Mouse (Mus musculus): Measurements from ENCODE around the gene Wdr73. TPM values are rescaled to one million over a fixed set of nuclear protein-coding genes. Genes with fewer than 3 reads are reported as not detected.

Gene Wdr73
- total RNA-seq, 2 experiments from 2014 or later, result 26.8 to 28.3 TPM

DNA sequence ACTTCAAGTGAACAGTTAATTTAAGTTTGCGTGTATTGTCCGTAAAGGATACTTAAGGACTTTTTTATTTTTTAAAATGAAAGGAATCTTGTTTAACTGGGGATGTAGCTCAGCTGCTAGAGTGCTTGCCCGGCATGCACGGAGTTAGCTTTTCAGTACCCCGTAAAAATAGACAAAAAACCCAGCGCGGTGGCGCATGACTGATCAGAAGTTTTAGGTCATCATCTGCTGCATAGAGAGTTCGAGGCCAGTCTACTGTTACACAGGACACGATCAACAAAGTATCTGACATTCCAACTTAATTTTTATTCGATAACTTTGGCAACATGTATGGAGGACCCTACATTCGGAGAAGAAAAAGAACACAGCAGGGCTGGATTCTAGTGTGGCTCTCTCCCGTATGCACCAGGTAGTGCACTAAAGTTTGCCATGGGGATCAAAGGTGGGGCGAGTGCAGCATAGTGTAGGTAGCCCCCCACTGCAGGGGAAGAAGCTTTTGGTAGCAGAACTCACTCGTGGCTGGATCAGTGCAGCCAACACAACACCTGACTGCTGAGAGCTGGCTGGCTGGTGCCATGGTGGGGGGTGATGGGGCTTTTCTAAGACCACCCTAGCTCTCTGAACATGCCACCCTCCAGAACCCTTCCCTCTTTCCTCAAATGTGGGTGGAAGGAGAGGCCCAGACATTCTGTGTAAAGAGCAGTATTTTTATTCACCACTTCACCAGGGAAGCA, 639 bp upstream of the Wdr73 start:
- DNase-seq (ENCODE audit: low spot score in 2 of 2), result no peak
- intact Hi-C loops (cut with DNase I), result loop anchor here (5.0 kb wide), 1 partner anchor 46 kb away; the partner anchor contains the start of gene Sec11a

DNA sequence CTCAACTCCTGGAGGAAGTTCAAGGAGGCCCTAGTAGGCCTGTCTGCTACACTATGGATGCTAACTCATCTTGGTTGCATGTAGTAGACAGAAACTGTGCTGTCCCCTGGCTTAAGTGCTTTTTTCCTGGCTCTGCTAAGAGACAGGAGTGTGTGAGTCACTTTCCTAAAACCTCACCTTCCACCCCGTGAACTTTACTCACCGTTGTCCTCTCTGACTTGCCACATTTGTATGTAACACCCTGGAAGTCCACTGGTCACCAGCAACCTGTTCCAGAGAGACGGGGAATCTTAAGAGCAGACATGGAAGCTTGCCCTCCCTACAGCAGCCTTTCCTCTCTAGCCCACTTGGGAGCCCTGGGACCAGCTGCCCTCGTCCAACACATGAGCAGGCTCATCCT, 3.3 kb downstream of the Wdr73 start:
- intact Hi-C loops (cut with DNase I), result no loop called here
- DNase-seq (ENCODE audit: low spot score in 2 of 2), result no peak

DNA sequence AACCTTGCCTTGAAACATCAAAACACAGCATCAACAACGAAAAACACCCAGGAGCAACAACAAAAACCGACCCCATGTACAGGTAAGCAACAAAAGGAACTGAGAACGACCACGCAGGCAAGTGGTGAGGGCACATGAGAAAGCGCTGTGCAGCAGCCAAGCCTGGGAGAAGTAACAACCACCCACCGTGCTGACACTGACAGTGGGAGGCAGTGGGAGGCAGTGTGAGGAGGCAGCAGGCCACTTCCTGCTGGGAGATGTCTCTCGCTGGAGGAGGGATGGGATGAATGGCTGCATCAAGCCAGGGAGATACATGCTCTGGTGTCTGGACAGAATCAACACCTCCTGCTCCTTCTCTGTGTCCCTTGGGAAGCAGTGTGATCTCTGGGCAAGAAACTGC, 3.9 kb downstream of the Wdr73 start:
- no peak for DNase-seq (ENCODE audit: low spot score in 2 of 2)
- intact Hi-C loops (cut with DNase I), result no loop called here

DNA sequence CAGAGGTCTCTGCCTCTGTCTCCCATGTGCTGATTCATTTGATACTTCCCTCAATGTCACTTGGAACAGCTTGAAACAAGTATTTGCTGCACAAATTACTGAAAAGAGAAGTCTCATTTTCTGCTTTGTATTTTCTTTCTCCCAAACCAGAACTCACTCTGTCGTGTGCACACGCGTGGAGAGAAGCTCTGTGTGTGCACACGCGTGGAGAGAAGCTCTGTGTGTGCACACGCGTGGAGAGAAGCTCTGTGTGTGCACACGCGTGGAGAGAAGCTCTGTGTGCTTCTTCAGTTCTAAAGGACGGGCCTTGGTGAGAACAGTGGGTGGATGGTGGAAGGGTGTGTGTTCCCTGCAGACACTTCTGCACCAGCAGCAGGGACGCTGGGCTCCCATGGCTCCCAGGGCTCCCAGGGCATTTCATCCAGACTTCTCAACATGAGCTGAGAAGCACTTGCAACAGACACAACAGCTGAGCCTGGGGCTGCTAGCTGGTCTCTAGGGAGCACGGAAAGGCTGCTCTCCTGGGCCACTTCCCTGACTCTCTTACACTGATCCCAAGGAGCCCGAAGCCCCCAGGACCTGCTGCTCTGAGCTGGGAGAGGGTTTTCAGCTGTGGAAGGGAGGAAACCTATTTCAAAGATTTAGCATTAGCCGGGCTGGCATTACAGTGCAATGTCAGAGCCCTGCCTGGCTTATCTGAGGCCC, 6.1 kb downstream of the Wdr73 start:
- intact Hi-C loops (cut with DNase I), result no loop called here

DNA sequence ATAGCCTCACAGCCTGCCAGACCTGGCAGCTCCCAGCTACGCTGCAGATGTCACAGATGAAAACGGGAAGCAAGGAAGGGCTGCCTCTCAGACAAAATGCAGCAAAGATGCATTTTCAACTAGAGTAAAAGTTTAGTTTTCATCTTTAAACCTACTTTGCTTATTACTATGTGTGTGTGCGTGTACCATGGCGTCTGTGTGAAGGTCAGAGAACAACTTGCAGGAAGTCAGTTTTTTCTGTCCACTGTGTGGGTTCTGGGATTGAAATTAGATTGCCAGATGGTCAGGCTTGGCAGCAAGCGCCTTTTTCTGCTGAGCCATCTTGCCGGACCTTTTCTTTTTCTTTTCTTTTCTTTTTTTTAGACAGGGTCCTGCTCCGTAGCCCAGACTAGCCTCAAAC, 6.9 kb downstream of the Wdr73 start:
- no peak for DNase-seq (ENCODE audit: low spot score in 2 of 2)
- intact Hi-C loops (cut with DNase I), result no loop called here

More for the DNA sequence above, 6.1 kb downstream of the Wdr73 start:
- no peak for DNase-seq (ENCODE audit: low spot score in 2 of 2)

DNA sequence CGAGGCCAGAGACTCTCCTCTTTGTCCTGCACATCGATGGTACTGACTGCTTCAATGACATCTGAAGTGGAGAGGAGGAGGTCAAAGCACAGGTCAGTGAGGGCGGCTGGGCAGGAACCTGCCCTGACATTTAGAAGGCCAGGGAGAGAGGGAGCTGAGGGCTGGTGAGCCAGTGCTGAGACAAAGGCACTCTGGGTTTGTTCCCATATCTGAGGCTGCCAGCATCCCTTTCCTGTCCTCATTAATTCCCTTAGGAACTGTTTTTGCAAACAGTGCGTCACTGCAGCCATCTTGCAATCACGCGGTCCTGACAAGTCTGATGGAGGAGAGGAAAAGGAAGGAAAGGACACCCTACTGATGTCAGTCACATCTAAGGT, 7.3 kb downstream of the Wdr73 start:
- no peak for DNase-seq (ENCODE audit: low spot score in 2 of 2)
- intact Hi-C loops (cut with DNase I), result no loop called here

DNA sequence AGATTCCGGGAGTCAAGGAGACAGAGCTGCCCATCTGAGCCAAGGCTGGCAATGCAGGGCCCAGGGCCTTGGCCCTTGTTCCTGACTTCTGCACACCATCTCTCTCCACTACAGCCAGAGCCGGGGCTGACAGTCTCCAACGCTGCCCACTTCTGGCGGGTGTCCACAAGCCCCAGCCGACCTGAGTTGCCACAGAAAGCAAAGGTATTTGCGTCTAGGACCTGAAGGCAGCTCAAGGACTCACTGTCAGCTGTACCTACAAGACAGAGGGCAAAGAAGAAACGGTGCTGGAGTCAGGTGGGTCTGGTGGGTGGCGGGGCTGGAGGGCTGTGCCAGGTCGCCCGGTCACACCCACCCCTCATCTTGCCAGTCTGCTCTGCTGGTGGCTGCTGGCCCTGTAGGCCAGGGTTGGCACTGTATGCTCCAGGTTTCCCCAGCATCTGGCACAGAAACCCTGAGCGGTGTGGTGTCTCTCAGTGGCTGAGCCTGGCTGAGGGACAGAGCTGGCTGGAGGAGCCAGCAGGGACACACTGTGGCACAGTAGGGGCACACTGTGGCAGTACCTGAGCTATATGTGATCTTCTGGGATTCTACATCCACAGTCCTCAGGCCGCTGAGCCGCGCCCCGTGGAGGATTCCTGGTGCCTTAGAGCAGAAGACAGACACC, 7.8 kb downstream of the Wdr73 start:
- intact Hi-C loops (cut with DNase I), result no loop called here
- no peak for DNase-seq (ENCODE audit: low spot score in 2 of 2)

DNA sequence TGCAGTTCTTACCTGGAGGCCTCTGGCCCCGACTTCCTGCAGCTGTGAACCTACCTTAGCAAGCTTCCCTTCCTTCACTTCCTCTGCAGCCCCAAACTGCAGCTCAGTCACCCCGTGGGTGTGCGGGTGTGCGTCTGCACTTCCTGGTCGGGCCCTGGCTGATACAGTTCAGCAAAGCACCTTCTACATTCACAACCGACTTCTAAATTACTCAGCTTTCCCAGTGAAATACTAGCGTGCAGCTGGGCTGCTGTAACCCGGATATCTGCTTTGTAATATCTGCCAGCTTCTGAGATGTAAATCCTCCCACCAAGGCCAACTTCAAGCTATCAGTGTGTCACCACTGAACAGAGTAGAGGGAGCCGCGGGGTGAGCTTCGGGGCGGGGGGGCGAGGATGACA, 11.2 kb downstream of the Wdr73 start:
- intact Hi-C loops (cut with DNase I), result loop anchor here (10.0 kb wide), 1 partner anchor 265 kb away; no protein-coding TSS in a partner anchor
- DNase-seq (ENCODE audit: low spot score in 2 of 2), result no peak

DNA sequence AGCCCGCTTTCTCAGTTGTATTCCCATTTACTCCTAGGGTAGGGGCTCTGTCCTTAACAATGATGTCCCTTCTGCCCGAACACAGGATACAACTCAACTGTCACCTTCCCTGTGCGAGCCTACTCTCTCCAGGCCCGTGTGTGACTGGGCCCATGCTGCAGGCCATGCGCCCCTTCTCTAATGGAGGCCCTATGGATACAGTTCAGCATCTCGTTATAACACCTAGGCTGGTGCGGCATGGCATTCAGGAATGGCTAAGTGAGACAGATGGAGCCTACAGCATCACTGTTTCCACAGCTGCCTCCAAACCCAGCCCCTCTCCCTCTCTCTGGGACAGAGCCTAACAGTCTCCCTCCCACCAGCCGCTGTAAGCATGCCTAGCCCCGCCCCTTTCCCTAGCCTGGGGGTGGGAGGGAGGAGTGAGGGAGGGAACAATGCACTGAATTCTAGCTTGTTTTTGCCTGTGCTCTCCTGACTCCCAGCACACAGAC, 12.0 kb downstream of the Wdr73 start:
- DNase-seq (ENCODE audit: low spot score in 2 of 2), result peak; percentile 31 to 57

DNA sequence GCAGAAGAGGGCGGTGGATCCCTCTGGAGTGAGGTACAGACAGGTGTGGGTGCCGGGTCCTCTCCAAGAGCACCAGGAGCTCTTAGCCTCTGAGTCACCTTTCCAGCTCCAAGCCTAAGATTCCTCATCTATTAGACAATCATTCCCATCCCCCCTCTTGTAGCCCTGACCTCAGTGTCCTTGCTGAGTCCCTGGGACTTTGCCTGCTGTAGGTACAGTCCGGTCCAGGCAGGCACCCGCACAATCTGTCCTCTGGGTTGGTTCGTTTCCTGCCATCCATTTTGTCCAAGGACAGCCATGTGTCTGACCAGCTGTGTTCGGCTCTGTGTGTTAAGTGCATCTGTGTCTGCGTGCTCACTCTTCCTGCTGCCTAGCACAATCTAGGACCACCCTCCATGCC, 12.5 kb downstream of the Wdr73 start:
- intact Hi-C loops (cut with DNase I), result loop anchor here (10.0 kb wide), 1 partner anchor 266 kb away; no protein-coding TSS in a partner anchor
- DNase-seq (ENCODE audit: low spot score in 2 of 2), result no peak

More for the DNA sequence above, 12.0 kb downstream of the Wdr73 start:
- intact Hi-C loops (cut with DNase I), result loop anchor here (10.0 kb wide), 1 partner anchor 266 kb away; no protein-coding TSS in a partner anchor

DNA sequence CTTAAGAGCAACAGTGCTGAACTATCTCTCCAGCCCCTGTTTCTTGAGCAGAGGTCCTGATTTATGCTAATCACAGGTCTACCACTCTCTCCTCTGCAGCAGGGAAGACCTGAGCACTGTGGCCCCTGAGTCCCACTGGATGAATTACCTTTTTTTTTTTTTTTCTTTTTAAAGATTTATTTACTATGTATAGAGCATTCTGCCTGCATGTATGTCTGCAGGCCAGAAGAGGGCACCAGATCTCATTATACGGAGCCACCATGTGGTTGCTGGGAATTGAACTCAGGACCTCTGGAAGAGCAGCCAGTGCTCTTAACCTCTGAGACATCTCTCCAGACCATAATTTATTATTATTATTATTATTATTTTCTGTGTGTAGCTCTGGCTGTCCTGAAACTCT, 15.4 kb downstream of the Wdr73 start:
- intact Hi-C loops (cut with DNase I), result loop anchor here (10.0 kb wide), 1 partner anchor 269 kb away; no protein-coding TSS in a partner anchor
- DNase-seq (ENCODE audit: low spot score in 2 of 2), result no peak

DNA sequence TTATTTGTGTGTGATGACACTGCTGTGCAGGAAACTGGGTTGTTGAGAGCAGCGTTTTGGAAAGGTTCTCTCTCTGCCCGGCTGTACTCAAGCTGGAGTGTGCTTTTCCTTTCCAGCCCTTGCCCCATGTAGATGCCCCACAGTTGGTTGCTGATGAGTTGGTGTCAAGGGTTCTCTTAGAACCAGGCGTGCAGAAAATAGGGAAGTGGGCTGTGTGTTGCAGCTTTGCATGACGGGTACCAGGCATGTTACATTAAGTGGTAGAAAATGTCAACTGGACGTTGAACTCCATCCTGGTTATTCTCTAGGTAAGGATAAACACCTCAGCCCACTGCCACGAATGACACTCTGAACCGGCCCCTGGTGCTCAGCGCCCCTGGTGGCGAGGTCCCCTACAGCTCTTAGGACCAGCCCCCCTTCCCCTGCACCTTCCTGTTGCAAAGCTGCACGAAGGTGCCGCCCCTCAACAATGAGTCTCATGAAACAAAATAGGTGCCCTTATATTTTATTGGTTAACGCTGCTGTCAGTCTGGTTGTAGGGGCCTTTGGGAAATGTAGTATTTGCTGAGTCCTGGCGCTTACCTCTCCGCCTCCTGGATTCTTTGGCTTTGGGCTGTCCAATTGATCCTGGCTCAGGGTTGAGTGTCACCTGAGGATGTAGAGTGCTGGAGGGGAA, 18.1 kb downstream of the Wdr73 start:
- intact Hi-C loops (cut with DNase I), result loop anchor here (10.0 kb wide), 1 partner anchor 272 kb away; no protein-coding TSS in a partner anchor

DNA sequence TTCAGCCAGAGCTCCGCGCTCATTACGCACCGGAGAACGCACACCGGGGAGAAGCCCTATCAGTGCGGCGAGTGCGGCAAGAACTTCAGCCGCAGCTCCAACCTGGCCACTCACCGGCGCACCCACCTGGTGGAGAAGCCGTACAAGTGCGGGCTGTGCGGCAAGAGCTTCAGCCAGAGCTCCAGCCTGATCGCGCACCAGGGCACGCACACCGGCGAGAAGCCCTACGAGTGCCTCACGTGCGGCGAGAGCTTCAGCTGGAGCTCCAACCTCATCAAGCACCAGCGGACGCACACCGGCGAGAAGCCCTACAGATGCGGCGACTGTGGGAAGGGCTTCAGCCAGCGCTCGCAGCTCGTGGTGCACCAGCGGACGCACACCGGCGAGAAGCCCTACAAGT, 25.3 kb downstream of the Wdr73 start:
- intact Hi-C loops (cut with DNase I), result no loop called here
- DNase-seq (ENCODE audit: low spot score in 2 of 2), result no peak

More for the DNA sequence above, 18.1 kb downstream of the Wdr73 start:
- DNase-seq (ENCODE audit: low spot score in 2 of 2), result peak; percentile 75 to 90

DNA sequence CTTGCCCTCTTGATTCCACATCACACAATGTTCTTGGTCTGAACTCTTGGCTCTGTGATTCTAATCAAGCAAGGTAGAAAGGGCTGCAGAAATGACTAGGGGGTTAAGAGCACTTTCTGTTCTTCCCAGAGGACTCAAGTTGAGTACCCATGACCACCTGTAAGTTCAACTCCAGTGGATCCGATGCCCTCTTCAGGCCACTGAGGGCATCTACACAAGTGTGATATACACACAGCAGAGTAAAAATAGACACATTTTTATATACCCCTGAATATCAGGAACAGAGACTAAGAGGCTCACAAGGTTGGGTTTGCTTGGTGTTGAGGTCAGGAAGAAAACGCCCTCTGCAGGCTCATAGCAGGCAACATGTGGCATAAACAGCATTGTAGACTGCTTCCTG, 27.4 kb downstream of the Wdr73 start:
- intact Hi-C loops (cut with DNase I), result no loop called here
- DNase-seq (ENCODE audit: low spot score in 2 of 2), result no peak

DNA sequence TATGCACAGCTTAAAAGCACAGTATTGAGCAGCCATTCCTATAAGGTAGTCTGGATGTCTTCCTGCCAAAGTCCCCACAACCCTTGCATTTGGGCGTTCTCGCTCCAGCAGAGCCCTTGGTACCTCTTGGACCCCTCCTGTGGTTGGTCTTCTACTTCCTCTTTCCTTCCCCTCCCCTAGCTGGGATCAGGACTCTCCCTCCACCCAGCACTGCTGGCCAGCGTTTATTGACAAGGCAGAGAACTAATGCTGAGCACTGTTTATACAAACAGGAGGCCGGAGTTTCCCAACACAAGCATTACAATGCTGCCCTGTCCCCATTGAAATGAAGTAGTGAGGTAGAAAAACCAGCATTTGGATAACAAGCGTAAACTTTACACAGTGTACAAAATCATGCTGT, 28.0 kb downstream of the Wdr73 start:
- DNase-seq (ENCODE audit: low spot score in 2 of 2), result no peak
- intact Hi-C loops (cut with DNase I), result no loop called here

DNA sequence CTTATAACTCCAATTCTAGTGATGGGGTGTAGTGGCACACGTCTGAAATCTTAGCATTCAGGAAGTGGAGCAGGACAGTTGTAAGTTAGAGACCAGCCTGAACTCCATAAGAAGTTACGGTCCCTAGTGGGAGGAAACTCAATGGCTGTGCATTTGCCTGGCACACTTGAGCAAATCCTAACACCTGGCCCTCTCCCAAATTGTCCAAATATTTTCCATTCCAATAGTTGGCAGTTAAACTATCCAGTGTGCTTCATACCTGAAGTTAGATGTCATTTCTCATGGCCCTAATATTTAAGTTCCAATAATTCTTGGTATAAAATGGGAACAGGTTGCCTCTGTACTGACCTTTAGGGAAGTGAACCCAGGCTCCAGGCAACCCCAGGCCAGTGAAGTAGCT, 32.4 kb downstream of the Wdr73 start:
- intact Hi-C loops (cut with DNase I), result no loop called here
- no peak for DNase-seq (ENCODE audit: low spot score in 2 of 2)

DNA sequence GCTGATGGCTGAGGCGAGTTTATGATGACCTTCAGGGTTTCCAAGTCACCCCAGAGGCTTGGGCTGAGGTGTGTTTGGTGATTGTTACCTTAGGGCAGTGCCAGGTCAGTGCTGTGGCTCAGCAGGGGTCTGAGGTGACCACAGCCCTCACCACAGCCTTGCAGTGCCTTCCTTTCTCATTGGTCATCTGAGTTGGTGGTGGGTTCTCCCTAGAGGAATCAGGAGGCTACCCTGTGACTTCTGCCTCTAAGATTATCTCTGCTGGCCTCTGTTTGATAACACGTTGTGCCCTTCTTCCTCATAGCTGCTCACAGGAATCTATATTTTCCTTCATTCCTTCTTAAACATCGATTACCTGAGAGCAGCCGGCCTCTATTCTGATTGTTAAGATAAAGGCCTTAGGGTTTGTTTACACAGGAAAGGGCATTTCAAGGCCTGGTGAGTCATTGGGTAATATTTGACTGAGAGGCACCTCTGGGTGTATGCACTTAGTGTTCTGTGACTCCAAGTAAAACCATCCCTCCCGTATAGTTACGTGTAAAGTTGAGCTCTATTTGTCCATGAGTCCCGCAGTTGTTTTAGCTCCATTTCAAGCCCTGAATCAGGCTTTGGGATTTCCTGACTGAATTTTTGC, 34.4 kb downstream of the Wdr73 start:
- DNase-seq (ENCODE audit: low spot score in 2 of 2), result no peak
- intact Hi-C loops (cut with DNase I), result no loop called here

DNA sequence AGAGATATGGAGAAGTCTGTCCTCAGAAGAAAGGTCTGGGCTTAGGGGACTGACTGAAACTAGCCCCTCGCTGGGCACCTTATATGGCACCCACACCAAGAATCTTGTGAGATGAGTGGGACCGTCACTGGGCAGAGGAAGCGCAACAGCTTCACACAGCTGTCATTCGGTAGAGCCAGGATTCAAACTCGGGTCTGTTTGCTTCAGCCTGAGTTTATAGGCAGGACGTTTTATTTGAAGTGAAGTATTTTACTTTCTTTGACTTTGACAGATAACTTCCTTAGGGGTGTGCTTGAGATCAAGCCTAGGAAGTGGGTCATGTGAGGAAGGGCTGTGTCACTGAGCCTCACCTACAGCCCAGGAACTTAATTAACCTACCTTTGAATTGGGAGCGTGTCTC, 35.5 kb downstream of the Wdr73 start:
- no peak for DNase-seq (ENCODE audit: low spot score in 2 of 2)
- intact Hi-C loops (cut with DNase I), result no loop called here

DNA sequence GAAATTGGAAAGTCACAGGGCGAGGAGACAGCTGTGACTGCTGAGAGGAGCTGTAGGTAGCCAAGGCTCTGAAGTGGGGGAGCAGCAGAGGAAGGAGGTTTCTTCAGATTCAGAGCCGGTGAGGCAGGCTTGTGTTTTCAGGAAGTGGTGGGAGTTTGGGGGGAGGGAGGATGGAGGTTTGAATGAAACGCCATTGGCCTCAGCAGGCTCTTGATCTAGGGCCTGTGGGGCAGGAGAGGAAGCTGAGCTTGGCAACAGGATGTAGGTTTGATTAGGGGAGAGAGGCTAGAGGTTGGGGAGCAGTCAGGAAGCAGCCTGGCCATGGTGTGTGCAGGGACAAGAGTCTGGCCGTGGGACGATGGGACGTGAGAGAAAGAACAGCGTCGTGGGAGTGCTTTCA, 36.2 kb downstream of the Wdr73 start:
- DNase-seq (ENCODE audit: low spot score in 2 of 2), result no peak
- intact Hi-C loops (cut with DNase I), result no loop called here

Data from left cerebral cortex, postnatal 14 days (tissue).